Mouse (Mus musculus) fat pad, adult 2 months (tissue): ENCODE results near the gene Gm4952.
A peak's percentile ranks its signal among the peaks of the same experiment; 100 is the strongest.
"Not testable (repeated sequence)": the region's sequence is repeated elsewhere in the genome, so short reads cannot be mapped to it uniquely, and the experiment has no call there.

ENCODE experiments used
- DNase-seq: peaks from one replicate; pipeline ENCODE4 v3.0.0-alpha.2; 2011; ENCODE audit warnings: low read depth, low spot score; ENCODE audit errors: extremely low read depth

Gene Gm4952

GRCm38 (mm10) chr19:12598674-12599073, 1.1 kb upstream of the Gm4952 start:
- DNase-seq, result no peak

- no peak for DNase-seq
Measured at GRCm38 (mm10) chr19:12600684-12601480, 1.1 kb downstream of the Gm4952 start.

GRCm38 (mm10) chr19:12608336-12608735, 8.6 kb downstream of the Gm4952 start:
- no peak for DNase-seq

GRCm38 (mm10) chr19:12613646-12614045, 13.9 kb downstream of the Gm4952 start:
- DNase-seq, result no peak

- no peak for DNase-seq
Measured at GRCm38 (mm10) chr19:12633176-12633575, 33.4 kb downstream of the Gm4952 start, which contains the start of gene Glyat. Gene Glyat, plus strand, starts transcription at chr19:12633308.

GRCm38 (mm10) chr19:12634259-12634658, 34.5 kb downstream of the Gm4952 start:
- no peak for DNase-seq

GRCm38 (mm10) chr19:12634963-12635362, 35.2 kb downstream of the Gm4952 start:
- no peak for DNase-seq

GRCm38 (mm10) chr19:12636863-12637262, 37.1 kb downstream of the Gm4952 start:
- no peak for DNase-seq

GRCm38 (mm10) chr19:12638049-12638448, 38.3 kb downstream of the Gm4952 start:
- DNase-seq, result no peak

GRCm38 (mm10) chr19:12649511-12649910, 49.7 kb downstream of the Gm4952 start:
- DNase-seq, result peak; percentile 77

GRCm38 (mm10) chr19:12666156-12666555, 66.4 kb downstream of the Gm4952 start:
- peak; percentile 95 for DNase-seq

GRCm38 (mm10) chr19:12668601-12669000, 68.8 kb downstream of the Gm4952 start:
- DNase-seq, result not testable (repeated sequence)

- no peak for DNase-seq
Measured at GRCm38 (mm10) chr19:12670139-12670538, 70.4 kb downstream of the Gm4952 start, which contains the start of gene Olfr1442. Gene Olfr1442, plus strand, starts transcription at chr19:12670439.

- no peak for DNase-seq
Measured at GRCm38 (mm10) chr19:12671051-12671450, 71.3 kb downstream of the Gm4952 start.

GRCm38 (mm10) chr19:12677812-12678211, 78.0 kb downstream of the Gm4952 start, which contains the start of gene Olfr1443:
Gene Olfr1443, plus strand, starts transcription at chr19:12678112.
- DNase-seq, result no peak
